Mouse (Mus musculus) heart, postnatal 0 days (tissue): ENCODE measurements around the gene Gm5799. TPM values are rescaled to one million over a fixed set of nuclear protein-coding genes. Genes with fewer than 3 reads are reported as not detected.
"Not testable (repeated sequence)": the region's sequence is repeated elsewhere in the genome, so short reads cannot be mapped to it uniquely, and the experiment has no call there.

Source experiments
- ATAC-seq: fragments of 200-750 bp; cut with Nextera tagmentation; 2 replicates; pipeline ENCODE4 v1.8.0; 2017; ENCODE audit warnings: low read depth, moderate number of reproducible peaks, moderate library complexity; ENCODE audit not compliant: insufficient read depth
- DNase-seq: peaks from one replicate; pipeline ENCODE4 v3.0.0-alpha.2; 2016; ENCODE audit warnings: low spot score
- H3K27ac ChIP-seq: fragments of 300-500 bp; sonication (generic); 2 replicates; pipeline ENCODE4 v1.5.1; 2014; ENCODE audit warnings: low read depth, mild to moderate bottlenecking
- H3K27me3 ChIP-seq: fragments of 300-500 bp; sonication (generic); 2 replicates; pipeline ENCODE4 v1.6.1; 2014; ENCODE audit warnings: low read length, mixed read lengths; ENCODE audit not compliant: control insufficient read depth, insufficient read depth
- H3K36me3 ChIP-seq: fragments of 300-500 bp; sonication (generic); replicated peaks from 2 replicates; pipeline ENCODE4 v1.6.1; 2014; ENCODE audit warnings: low read length, mixed read lengths; ENCODE audit not compliant: control insufficient read depth, insufficient read depth
- H3K4me1 ChIP-seq: fragments of 300-500 bp; sonication (generic); 2 replicates; pipeline ENCODE4 v1.6.1; 2014; ENCODE audit warnings: antibody characterized with exemption; ENCODE audit not compliant: control insufficient read depth, insufficient read depth
- H3K4me2 ChIP-seq: fragments of 300-500 bp; sonication (generic); 2 replicates; pipeline ENCODE4 v1.6.1; 2014; ENCODE audit warnings: low read depth, mild to moderate bottlenecking, low read length, moderate library complexity
- H3K4me3 ChIP-seq: fragments of 300-500 bp; sonication (generic); 2 replicates; pipeline ENCODE4 v1.5.1; 2014; ENCODE audit warnings: low read depth, low read length
- H3K9ac ChIP-seq: fragments of 300-500 bp; sonication (generic); replicated peaks from 2 replicates; pipeline ENCODE4 v1.6.1; 2014; ENCODE audit warnings: low read depth, low read length, mixed read lengths
- H3K9me3 ChIP-seq: fragments of 300-500 bp; sonication (generic); replicated peaks from 2 replicates; pipeline ENCODE4 v1.6.1; 2016; ENCODE audit warnings: low read length; ENCODE audit not compliant: control insufficient read depth
- WGBS: fragments of 180-500 bp; shearing (Covaris S2); extraction: QIAGEN DNeasy Blood & Tissue Kit; methylation state at CpG from one replicate; pipeline ENCODE4 v1.1.7; 2014; 5-methylcytosine and 5-hydroxymethylcytosine counted together
- polyA plus RNA-seq: library from polyadenylated mRNA; unstranded; fragments of >200 nt; fragmentation: Nextera tagmentation; extraction: Ambion mirVana; gene quantifications from 2 replicates; pipeline ENCODE4 v1.2.1, GENCODE M21; 2015
- total RNA-seq: library from RNA; depleted of rRNA; stranded (reverse); fragments of >200 nt; gene quantifications from 2 replicates; pipeline ENCODE4 v1.2.3, GENCODE M21; 2014; ENCODE audit warnings: low replicate concordance; rRNA removed

Gm5799 gene
- total RNA-seq (not detected in 2 replicates), polyA plus RNA-seq (not detected in 2 replicates)

DNA sequence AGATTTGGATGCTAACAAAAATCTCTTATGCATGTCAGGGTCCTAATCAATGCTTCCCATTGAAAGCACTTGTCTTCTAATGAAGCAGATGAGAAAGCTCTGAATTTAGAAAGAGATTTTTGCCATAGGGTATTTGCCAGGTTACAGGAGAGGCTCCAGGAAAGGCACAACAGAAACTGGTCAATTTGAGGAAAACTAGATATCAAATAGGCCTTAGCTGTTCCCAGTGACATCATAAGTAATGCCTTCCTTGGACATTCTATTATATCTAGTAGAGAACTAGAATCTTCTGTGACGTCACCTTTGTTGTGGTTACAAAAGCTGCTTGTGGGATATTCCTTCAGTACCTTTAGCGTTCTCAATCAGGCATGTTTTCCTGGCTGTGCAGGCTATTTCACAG, at the start of gene Gm5799:
Gm5799 (plus strand) TSS at position 301 of the 400 bp plus-strand sequence.
- not testable (repeated sequence) for H3K27me3 ChIP-seq, DNase-seq, ATAC-seq, H3K4me2 ChIP-seq, H3K9me3 ChIP-seq, H3K4me3 ChIP-seq, H3K4me1 ChIP-seq, H3K36me3 ChIP-seq, H3K27ac ChIP-seq, H3K9ac ChIP-seq
- WGBS: 81% methylated on average over 1 of the region's 2 CpGs

DNA sequence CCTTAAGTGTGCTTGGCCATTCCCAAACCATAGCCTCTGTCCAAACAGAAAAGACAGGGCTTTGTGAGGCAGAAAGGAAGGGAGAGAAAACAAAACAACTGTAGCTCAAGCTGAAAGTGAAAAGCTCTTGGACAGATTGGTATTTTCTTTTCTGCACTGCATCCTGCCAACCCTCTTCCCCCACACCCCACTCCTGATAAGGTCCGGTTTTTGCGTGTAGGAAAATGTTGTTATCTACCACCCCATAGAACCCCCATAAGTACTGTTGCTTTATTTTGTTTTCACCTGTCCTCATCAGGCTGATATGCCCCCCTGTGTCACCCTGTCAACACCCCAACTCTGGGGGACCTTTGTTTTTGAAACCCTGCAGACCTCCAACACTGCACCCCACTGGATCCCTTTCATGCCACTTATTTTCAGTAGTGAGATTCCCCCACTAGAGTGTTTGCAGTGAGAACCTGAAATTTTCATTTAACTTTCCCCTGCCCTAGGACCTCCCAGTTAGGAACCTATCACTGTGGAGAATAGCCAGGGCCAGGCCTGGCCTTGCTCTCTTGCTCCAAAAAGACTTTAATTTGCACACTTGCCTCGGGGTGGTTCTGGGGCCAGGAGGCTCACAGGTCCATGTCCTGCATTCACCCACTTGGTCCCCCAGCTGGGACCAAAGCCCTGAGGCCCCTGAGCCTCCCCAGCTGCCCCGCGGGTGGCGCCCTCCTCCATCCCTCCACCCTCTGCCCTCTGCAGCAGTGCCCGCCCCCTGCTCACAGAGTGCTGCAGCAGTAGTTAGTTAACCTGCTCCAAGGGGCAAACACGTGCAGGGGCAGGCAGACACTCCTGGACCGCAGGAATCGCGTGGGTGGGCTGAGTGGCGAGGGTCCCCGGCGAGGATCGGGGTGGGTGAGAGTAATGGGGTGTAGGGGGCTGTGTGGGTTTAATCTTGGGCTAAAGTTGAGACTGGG, 12.0 kb upstream of the Gm5799 start:
- H3K4me2 ChIP-seq, H3K4me1 ChIP-seq, H3K9me3 ChIP-seq, DNase-seq, H3K9ac ChIP-seq, H3K4me3 ChIP-seq, H3K27me3 ChIP-seq, ATAC-seq, H3K27ac ChIP-seq, H3K36me3 ChIP-seq: not testable (repeated sequence)
- WGBS: 15% methylated on average over 13 of the region's 15 CpGs

DNA sequence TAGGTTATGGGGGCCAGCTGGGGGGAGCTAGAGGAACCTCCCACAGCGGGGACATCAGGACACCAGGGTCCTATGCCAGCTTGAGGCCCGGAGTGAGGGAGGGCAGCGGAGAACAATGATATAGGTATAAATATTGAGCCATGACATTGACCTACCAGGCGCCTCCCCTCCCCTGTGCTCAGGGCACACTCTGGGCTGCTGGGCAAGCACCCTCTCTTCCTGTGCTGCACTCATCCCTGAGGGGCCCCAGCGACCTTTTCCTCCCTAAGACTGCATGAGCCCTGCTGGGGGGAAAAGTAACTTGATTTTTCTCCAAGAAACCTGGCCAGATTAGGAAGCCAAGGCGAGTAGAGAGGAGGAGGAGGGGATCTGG, 11.4 kb upstream of the Gm5799 start:
- not testable (repeated sequence) for H3K9ac ChIP-seq, H3K4me2 ChIP-seq, H3K9me3 ChIP-seq, DNase-seq, H3K36me3 ChIP-seq, H3K27me3 ChIP-seq, ATAC-seq, H3K4me3 ChIP-seq, H3K4me1 ChIP-seq, H3K27ac ChIP-seq
- no CpG with 5 or more reads among the region's 6 CpGs for WGBS

DNA sequence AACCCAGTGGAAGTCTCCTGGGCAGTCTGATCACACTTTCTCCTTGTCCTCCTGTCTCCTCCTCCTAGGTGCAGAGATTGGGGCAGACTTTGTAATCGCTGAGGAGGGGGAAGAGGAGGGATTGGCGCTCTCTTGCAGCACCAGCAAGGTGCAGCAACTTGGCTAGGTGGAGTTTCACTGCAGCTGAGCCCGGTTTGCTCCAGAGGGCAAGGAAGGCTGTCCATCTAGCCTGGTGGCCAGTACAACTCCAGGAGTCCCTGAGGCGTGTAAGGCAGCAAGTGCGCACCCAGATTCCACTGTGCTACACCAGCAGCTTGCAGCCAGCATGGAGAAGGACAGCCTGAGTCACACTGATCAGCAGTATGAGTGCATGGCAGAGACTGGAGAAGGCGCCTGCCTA, 11.0 kb upstream of the Gm5799 start:
- not testable (repeated sequence) for H3K9ac ChIP-seq, H3K4me2 ChIP-seq, H3K27me3 ChIP-seq, H3K4me1 ChIP-seq, H3K9me3 ChIP-seq, DNase-seq, H3K27ac ChIP-seq, H3K4me3 ChIP-seq, H3K36me3 ChIP-seq, ATAC-seq
- WGBS: 32% methylated on average over 5 of the region's 6 CpGs

DNA sequence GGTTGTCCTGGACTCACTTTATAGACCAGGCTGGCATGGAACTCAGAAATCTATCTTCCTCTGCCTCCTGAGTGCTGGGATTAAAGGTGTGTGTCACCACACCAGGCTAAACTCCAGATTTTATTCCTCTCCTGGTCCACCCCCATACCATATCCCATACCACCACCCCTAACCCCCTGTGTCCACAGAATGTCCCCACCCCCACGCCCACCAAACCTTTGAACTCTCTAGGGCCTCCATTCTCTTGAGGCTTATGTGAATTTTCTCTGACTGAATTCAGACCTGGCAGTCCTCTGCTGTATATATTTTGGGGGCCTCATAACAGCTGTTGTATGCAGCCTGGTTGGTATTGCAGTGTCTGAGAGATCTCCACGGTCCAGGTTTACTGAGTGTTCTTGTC, 5.2 kb upstream of the Gm5799 start:
- H3K27me3 ChIP-seq, H3K36me3 ChIP-seq, H3K4me2 ChIP-seq, H3K4me1 ChIP-seq, H3K9me3 ChIP-seq, DNase-seq, H3K4me3 ChIP-seq, H3K27ac ChIP-seq, ATAC-seq, H3K9ac ChIP-seq: not testable (repeated sequence)
- 57% methylated on average over 2 of the region's 2 CpGs for WGBS

DNA sequence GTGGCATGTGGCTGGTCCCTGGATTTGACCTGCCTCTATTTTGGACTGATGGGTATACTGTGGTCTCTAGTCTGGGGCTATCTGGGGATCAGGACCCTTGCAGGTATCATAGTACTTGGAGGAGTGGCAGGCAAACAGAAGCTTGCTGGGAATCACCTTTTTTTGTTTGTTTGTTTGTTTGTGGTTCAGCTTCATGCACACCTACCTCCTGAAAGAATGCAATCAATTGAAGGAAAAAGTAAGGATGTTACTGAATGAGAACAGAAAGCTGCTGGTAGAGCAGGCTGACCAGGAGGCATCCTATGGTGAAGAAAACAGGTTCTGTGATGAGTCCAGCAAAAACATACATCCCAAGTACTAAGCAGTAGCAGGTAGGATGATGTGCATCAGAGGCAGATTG, 2.9 kb downstream of the Gm5799 start:
- not testable (repeated sequence) for H3K4me1 ChIP-seq, H3K4me2 ChIP-seq, H3K4me3 ChIP-seq, H3K36me3 ChIP-seq, H3K27me3 ChIP-seq, ATAC-seq, H3K27ac ChIP-seq, H3K9ac ChIP-seq, H3K9me3 ChIP-seq, DNase-seq

DNA sequence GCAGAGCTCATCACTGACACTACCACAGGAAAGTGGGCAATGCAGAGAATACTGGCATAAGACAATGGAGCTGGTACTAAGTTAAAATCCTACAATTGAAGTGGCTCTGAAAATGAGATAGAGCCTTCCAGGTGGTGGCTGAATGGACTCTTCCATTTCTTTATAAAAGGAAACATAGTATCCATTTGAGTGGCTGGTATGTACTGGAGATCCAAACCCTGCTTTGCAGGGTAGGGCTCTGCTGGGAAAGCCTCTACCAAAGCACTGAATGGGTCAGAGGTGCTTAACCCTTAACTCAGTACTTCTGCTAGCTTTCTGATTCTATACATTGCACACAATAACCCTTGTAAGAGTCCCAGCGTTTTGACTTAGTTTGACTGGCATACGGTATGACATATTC, 8.9 kb downstream of the Gm5799 start:
- H3K36me3 ChIP-seq, DNase-seq, H3K4me2 ChIP-seq: not testable (repeated sequence)

DNA sequence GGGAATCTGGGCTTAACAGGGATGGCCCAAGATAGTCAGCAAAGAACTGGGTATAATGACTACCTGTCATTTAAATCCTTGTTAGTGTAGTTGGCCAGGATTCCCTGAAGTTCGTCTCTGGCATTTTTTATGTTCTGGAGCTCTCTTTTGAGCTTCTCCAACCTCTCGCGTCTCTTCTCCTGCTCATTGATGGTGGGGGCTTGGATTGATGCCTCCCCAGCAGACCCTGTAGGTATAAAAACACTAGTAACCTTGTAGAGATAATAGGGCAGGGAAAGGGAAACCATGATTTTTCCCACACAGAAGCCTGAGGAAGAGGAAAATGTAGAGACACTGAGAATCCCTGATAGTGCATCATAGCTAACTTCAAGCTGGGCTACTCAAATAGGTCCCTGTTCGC, 34.6 kb downstream of the Gm5799 start:
- ATAC-seq, H3K4me3 ChIP-seq, H3K36me3 ChIP-seq, DNase-seq, H3K9me3 ChIP-seq, H3K27me3 ChIP-seq, H3K9ac ChIP-seq, H3K4me1 ChIP-seq, H3K4me2 ChIP-seq, H3K27ac ChIP-seq: not testable (repeated sequence)
- 57% methylated on average over 3 of the region's 4 CpGs for WGBS

More for the DNA sequence above, 8.9 kb downstream of the Gm5799 start:
- not testable (repeated sequence) for H3K4me3 ChIP-seq, H3K4me1 ChIP-seq, H3K9me3 ChIP-seq, ATAC-seq, H3K27ac ChIP-seq, H3K9ac ChIP-seq, H3K27me3 ChIP-seq
- WGBS: 75% methylated on average over 2 of the region's 2 CpGs
